Mouse (Mus musculus) ovary, adult 10 weeks (tissue): ENCODE results near the gene Tha1. TPM values are rescaled to one million over a fixed set of nuclear protein-coding genes. Genes with fewer than 3 reads are reported as not detected.

ENCODE experiments used
- polyA plus RNA-seq: library from polyadenylated mRNA; stranded (reverse); fragments of 350-450 nt; fragmentation: Illumina TruSeq; extraction: RNeasy Lipid Tissue Mini Kit (QIAGEN cat#74804); gene quantifications from one replicate; pipeline ENCODE4 v1.2.3, GENCODE M21; 2014

The Tha1 gene
- not detected for polyA plus RNA-seq

DNA sequence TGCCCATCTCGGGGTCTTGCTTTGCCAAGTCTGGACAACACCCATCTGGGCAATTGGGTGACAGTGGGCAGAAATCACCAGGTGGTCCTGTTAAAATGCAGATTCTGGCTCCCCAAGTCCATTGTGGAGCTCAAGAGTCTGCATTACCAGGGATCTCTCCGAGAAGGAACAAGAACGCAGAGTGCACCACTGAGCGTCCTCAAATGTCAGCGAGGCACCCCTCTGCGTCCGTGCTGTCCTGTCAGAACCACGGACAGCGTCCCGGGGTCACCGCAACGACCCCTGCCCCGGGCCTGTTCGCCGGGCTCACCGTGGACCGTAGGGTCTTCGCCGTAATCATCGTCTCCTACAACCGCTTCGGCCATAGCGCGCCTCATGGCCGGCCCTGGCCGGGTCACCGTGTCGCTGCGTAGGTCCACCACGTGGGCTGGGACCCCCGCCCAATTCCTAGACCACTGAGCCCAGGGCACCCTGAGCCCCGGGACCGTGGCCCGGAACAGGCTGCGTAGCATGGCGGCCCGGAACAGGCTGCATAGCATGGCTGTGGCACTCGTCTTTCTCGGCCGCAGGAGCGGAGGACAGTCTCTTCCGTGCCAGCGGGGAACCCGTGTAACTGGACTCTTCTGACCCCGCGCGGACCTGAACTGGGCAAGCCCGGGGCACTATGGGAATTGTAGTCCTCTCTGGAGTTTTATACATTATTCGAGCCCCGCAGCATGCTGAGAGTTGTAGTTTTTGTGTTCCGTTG lies at the start of gene Tha1:
Tha1 (minus strand) TSS at position 621 of the 748 bp plus-strand sequence.

DNA sequence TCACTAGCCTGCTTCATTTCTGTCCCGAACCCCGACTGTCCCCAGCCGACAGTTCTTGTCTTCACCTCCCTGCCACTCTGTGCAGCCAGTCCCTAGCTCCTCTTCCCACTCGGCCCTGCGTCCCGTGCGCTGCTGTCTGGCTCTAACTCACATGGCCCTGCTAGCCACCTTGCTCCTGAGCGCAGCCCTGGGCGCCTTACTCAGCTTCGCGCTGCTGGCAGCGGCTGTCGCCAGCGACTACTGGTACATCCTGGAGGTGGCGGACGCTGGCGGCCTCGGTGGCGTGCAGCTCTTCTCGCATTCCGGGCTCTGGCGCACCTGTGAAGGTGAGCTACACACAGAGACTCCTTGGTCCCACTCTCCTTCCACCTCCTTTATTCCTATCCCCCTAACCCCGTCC lies 12.7 kb downstream of the Tha1 start, which contains the start of gene Tmem235:
Tmem235 (plus strand) TSS at position 152 of the 400 bp plus-strand sequence.

DNA sequence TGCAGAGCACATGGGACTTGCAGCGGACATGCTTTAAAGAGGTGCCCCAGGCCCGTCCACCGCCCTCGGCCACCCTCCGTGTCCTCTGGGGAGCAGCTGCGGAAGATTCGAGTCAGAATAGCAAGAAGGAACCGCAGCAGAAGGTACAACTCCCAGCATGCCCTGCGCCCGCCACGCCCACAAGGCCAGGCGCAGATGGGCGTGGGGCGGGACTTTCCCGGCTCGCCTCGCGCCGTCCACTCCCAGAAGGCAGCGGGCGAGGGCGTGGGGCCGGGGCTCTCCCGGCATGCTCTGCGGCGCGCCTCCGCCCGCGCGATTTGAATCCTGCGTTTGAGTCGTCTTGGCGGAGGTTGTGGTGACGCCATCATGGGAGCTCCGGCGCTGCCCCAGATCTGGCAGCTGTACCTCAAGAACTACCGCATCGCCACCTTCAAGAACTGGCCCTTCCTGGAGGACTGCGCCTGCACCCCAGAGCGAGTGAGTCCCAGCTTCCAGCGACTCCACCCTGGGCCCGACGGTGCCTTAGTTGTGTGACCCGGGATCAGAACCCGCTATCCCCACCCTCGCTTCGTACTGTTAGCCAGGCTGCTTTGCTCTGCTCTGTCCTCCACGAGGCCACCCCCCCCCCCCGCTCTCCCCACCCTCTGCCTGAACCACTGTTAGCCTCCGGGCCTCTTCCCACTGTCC lies 24.2 kb downstream of the Tha1 start, which contains the start of gene Birc5:
Birc5 (plus strand) TSS at position 267 of the 687 bp plus-strand sequence.

GRCm38 (mm10) chr11:117825333-117826101 lies 47.8 kb downstream of the Tha1 start, which contains the start of the genes Afmid and Tk1:
TSS of gene Afmid (plus strand) at chr11:117825924.
TSS of gene Tk1 (minus strand) at chr11:117826092.

Other genes with a start within 250 kb of the Tha1 start
- 12.9 TPM for gene Tnrc6c, start 219.2 kb downstream of the Tha1 start, polyA plus RNA-seq
- gene Tmc8, start 91.4 kb downstream of the Tha1 start, polyA plus RNA-seq = 0.23 TPM
- gene Tmc6, start 91.3 kb downstream of the Tha1 start, polyA plus RNA-seq = 0.54 TPM
- gene 6030468B19Rik, start 75.8 kb downstream of the Tha1 start, polyA plus RNA-seq = not detected
- gene Gm20708, start 63.8 kb downstream of the Tha1 start, polyA plus RNA-seq = 1.8 TPM
- gene Syngr2, start 63.8 kb downstream of the Tha1 start, polyA plus RNA-seq = 3.2 TPM
- gene Afmid, start 47.6 kb downstream of the Tha1 start, polyA plus RNA-seq = 0.40 TPM
- not detected for gene Tk1, start 47.4 kb downstream of the Tha1 start, polyA plus RNA-seq
- 41.2 TPM for gene Birc5, start 24.2 kb downstream of the Tha1 start, polyA plus RNA-seq
- gene Tmem235, start 12.7 kb downstream of the Tha1 start, polyA plus RNA-seq = not detected
- gene Socs3, start 96.6 kb upstream of the Tha1 start, polyA plus RNA-seq = 1.0 TPM
- 4.5 TPM for gene Pgs1, start 112.8 kb upstream of the Tha1 start, polyA plus RNA-seq